Mouse (Mus musculus) layer of hippocampus, adult 2 months (tissue): Measurements from ENCODE around the gene Atoh8. TPM values are rescaled to one million over a fixed set of nuclear protein-coding genes. Genes with fewer than 3 reads are reported as not detected.

Source experiments
- DNase-seq, 2 experiments: peaks; one replicate each; pipeline ENCODE4 v3.0.0; 2022; ENCODE audit warnings: low spot score in 2 of 2
- H3K27ac ChIP-seq: fragments of 200-600 bp; 2 replicates; pipeline ENCODE4 v1.8.1; 2022
- H3K4me3 ChIP-seq: fragments of 200-600 bp; 2 replicates; pipeline ENCODE4 v1.8.1; 2022; ENCODE audit warnings: mild to moderate bottlenecking
- CTCF ChIP-seq: fragments of 200-600 bp; conservative IDR thresholded peaks from 2 replicates; pipeline ENCODE4 v1.8.1; 2022; ENCODE audit warnings: antibody characterized with exemption, mild to moderate bottlenecking, moderate library complexity
- total RNA-seq, 2 experiments: library from RNA; stranded (reverse); gene quantifications; 2 replicates each; pipeline ENCODE4 v1.2.3; 2021

Atoh8 gene
- total RNA-seq, 2 experiments from 2014 or later, result 2.1 to 3.1 TPM

DNA sequence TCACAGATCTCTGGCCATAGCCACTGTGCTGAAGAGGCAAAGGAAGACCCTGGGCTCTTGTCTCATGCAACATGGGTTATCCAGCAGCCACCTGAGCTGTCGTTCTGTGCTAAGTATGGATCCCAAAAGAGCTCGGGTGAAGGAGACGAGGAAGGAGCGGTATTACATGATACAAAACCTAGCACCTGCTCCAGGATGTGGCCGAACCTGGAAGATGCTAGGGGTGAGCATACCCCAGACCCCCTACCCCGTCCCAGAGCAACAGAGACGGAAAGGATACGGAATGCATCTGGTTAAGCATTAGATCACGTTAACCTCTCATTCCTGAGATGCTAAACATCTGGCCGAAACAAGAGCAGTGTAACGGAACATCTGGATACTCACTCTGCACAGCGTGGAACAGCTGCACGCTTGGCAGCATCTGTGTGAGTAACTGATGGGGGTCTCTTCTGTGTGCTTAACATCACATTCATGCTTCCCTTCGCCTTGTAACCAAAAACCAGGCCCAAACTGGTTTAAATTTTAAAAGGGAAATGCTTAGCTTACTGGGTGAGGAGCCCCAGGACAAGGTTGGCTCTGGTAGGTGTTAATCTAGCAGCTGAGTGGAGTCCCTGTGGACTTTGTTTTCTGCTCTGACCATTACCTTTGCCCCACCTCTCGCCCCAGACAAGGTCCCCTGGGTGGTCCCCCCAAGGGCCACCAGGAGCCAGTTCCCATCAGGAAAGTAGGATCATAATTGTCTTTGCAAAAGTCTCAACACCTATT is 13.0 kb upstream of the Atoh8 start:
- no peak overlapping the region for H3K4me3 ChIP-seq
- H3K27ac ChIP-seq, result no peak overlapping the region
- TF ChIP-seq CTCF, result no peak
- no peak for DNase-seq

DNA sequence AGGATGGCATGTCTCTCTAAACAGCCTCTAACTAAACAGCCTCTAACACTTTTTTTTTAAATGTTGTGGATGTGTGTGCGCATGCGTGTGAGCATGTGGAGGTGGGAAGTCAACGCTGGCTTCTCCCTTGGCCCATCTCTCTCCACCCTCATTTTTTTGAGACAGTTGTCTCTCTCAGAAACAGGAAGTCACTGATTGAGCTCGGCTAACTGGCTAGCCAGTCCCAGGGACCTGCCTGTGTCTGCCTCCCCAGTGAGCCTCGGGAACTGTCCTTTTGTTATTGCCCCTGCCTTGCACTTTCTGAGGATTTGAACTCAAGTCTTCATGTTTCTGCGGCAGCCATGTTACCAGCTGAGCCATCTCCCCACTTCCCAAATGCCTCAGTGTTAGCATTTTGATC is 10.9 kb upstream of the Atoh8 start:
- no peak for DNase-seq
- Histone ChIP-seq H3K27ac (no peak overlapping the region), H3K4me3 (no peak overlapping the region)
- no peak for TF ChIP-seq CTCF

DNA sequence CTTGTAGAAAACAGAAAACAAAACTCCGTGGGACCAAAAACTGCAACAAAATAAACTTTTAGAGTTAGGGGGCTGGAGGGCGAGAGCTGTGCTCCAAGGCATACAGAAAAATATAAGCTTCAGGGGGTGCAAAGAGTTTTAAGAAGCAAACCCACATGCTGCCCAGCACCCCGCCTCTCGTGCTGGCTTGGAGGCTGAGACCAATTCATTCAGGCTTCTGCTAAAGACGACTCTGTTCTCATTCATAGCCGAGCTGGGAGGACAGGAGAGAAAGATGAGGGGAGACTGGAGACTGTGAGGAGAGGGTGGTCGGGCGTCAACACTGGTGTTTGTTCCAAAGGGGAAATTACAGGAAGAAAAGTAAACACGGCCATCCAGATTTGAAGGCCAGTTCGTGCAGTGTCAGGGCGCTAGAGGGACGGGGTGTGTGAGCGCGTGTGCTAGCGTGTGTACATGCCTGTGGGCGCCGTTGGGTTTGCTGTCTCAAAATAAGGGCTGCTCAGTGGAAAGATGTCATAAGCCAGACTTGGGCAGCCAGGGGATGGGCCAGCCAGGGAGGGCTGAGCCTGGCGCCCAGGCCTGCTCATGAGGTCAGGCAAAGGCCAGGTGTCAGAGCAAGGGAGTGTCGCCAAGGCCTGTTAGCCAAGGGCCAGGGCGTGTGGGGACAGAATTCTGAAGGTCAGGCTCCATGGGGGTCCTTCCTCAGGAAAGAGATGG is 9.3 kb upstream of the Atoh8 start:
- Histone ChIP-seq H3K27ac (peak overlapping the region; percentile 77), H3K4me3 (no peak overlapping the region; the same call in 1 of the 2 replicates)
- DNase-seq, result no peak
- no peak for TF ChIP-seq CTCF

DNA sequence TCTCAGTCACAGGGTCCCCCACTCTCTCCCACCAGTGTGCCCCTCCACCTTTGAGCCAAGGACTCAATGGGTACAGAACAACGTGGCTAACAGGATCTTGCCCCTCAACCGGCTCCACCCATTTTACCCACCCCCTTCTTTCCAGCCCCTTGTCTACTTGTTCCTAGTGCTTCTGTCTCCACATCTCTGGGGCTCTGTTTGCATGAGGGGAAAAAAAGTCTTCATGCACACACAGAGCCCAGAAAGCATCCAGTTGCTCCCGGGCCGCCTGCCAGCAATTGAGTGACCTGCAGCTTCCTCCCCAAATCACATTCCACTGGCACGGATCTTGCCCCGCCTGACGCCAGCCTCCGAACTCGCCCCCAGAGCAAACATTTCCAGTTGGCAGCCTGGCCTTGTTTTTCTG is 8.8 kb upstream of the Atoh8 start:
- H3K4me3 ChIP-seq, result no peak overlapping the region; the same call in 1 of the 2 replicates
- DNase-seq, result peak; percentile 63 to 72
- H3K27ac ChIP-seq, result peak overlapping the region; percentile 77
- no peak for TF ChIP-seq CTCF

DNA sequence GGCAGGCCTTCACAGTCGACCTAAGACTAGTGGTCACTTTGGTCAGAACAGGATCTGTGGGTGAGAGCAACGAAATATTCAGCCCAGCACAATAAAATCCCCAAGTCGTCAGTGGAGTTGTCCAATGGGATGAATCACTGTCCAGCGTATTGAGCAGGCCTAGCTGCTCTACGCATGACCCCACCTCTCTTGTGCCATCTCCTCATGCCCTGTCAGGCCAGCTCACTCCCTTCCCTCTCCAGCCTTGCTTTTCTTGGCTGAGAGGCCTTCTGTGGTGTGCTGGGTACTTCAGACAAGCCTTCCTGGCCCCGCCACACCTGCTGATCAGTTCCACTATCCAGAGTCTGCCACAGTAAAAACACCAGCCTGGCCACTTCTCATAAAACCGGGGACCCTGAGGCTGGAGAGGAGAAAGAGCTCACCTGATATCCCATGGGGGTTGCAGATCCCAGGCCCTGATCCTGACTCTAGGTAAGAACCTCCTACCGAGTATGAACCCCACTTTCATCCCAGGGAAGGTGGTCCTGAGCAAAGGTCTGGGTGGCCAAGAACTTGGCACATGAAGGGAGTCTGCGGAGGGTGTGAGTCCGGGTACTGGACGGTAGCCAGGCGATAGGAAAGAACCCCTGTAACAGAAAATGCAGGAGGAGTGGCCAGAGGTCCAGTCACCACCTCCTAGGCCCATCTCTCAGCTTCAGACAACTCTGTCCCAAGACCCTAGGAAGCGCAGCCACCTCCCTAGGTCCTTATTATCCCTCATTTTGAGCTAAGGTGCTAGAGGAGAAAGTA is 7.3 kb upstream of the Atoh8 start:
- H3K4me3 ChIP-seq, result no peak overlapping the region
- H3K27ac ChIP-seq, result no peak overlapping the region
- no peak for TF ChIP-seq CTCF
- DNase-seq, result no peak

DNA sequence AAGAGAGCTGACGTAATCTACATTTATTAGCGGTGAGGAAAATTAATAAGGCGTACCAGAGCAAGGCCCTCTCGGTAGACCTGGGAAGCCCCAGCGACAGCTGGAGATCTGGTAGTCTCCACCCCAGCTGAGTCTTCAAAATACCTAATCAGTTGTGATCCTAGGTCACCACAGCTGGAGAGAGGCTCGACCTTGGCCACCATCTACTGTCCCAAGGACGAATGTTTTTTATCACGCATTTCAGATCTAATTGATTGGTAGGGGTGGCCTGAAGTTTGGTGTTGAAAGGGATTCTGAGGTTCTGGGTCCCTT is 6.4 kb upstream of the Atoh8 start:
- DNase-seq, result no peak
- H3K27ac ChIP-seq, result no peak overlapping the region
- no peak for TF ChIP-seq CTCF
- H3K4me3 ChIP-seq, result no peak overlapping the region

DNA sequence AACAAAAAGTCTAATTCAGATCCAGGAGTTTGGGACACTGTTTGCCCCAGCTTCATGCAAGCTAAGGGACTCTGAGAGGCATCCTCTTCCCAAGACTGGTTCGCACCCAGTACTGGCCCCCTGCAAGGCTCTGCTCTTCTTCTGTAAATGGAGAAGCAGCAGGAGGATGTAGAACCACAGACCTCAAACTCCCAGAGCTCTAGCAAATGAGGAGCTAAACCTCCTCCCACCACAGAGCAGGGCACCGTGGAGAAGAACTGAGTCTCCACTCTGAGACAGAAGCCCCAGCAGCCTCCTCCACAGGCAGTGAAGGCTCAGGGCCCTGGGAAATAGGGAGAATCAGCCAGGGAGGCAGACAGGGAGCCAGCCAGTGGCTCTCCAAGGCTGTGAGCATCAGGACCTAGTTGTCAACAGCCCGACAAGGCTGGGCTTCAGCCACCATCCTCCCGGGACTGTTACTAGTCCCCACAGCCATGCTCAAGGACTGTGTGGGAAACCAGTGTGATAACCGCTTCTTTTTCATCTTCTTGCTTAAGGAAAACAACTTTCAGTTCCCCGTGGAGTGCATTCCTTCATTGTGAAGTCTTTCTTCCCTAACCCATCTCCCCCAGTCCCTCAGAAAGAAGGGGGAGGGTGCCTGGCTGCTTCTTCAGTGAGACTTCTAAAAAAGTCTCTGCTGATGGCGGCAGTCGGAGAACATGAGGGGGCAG is 5.9 kb upstream of the Atoh8 start:
- Histone ChIP-seq H3K4me3 (no peak overlapping the region), H3K27ac (peak overlapping the region; percentile 32; the same call in 1 of the 2 replicates)
- no peak for TF ChIP-seq CTCF
- DNase-seq, result no peak

DNA sequence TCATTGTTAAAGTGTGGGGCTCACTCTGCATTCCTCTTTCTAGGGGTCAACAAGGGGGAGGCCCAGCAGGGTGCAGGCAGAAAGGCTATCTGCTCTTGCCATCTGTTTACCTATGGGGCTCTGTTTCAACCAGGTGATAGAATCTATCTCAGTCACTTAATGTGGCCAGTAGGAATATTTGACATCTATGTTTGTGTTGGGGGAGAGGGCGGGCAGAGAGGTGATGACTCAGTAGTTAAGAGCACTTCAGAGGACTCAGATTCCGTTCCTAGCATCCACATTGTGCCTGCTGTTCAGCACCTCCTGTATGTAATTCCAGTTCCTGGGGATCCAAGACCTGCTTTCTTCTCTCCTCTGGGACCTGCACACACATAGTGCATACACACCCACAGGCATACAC is 4.7 kb upstream of the Atoh8 start:
- no peak overlapping the region for H3K4me3 ChIP-seq
- DNase-seq, result no peak
- no peak for TF ChIP-seq CTCF
- H3K27ac ChIP-seq, result no peak overlapping the region

DNA sequence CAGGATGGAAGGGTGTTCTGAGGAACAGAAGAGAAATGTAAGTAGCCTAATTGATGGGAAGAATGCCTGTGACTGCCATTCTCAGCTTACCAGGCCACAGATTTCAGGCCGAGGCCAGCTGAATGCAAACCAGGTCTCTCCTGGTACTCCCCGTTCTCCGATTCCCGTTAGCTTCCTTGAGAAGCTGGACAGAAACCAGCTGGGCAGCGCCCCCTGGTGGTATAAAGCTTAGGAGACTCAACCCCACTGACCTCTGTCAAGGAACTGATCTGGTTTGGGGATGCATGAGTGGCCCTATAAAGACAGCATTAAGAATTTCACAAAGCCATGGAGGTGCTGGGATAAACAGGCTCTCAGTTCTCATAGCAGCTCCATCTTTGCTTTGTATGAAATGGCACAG is 1.7 kb upstream of the Atoh8 start:
- TF ChIP-seq CTCF, result peak; percentile 98
- peak; percentile 67 to 86 for DNase-seq
- H3K4me3 ChIP-seq, result no peak overlapping the region
- H3K27ac ChIP-seq, result no peak overlapping the region

DNA sequence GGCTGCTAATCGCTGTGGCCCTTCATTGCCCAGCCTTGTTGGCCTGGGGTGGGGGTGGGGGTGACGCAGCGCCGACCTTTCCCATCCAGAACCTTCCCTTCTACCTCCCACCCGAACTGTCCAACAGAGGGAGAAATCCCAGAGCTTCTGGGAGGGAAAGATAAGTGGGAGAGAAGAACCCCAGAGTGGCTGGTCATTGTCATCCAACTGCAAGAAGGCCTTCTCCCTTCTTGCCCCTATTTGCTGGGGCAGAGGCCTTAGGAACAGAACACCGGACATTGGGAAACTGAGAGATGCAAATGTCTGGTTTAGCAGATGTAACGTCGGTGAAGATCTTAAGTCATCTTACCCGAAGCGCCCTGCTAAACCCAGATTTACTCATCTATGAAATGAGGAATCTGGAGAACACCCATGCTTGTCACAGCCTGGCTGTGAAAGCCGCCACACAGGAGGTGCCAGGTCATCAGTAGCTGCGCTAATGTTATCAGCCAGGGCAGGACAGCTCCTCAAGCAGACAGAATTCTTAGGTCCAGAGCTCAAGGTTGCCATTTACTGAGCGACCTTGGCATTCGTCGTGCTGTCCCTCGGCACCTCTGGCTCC is 530 bp upstream of the Atoh8 start:
- no peak for DNase-seq
- Histone ChIP-seq H3K27ac (peak overlapping the region; percentile 75; the same call in 1 of the 2 replicates), H3K4me3 (peak overlapping the region; percentile 67; the same call in 1 of the 2 replicates)
- TF ChIP-seq CTCF, result no peak

DNA sequence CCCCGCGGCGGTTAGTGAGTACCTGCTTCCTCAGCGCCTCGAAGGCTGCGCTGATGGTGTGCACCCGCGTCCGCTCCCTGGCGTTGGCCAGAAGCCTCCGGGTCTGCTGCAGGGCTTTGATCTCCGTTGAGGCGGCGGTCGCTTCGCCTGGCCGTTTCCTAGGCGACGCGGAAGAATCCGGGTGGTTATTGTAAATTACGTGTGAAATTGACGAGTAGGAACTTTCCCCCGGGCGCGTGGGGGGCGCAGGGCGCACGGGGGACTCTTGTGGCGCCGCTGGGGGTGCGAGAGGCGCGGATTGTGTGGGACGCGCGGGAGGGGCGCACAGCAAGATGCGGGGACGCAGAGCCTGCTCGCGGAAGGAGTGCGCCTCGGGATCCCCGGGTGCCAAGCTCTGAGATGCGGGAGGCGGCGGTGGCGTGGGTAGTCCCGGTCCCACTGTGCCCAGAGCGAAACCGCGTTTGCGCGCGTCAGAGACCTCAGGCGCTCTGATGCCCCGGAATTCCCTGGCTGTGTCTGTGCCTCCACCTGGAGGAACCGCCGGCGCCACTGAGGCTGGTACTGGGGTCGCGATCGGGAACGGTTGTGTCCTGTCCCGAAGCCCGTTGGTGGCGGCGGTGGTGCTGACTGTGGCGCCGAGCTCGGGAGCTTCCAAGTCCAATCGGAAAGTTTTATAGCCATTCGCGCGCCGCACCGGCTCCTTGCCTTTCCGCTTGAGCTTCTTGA is 842 bp downstream of the Atoh8 start:
- no peak for TF ChIP-seq CTCF
- no peak for DNase-seq
- Histone ChIP-seq H3K27ac (peak overlapping the region; percentile 75), H3K4me3 (peak overlapping the region; percentile 67)

DNA sequence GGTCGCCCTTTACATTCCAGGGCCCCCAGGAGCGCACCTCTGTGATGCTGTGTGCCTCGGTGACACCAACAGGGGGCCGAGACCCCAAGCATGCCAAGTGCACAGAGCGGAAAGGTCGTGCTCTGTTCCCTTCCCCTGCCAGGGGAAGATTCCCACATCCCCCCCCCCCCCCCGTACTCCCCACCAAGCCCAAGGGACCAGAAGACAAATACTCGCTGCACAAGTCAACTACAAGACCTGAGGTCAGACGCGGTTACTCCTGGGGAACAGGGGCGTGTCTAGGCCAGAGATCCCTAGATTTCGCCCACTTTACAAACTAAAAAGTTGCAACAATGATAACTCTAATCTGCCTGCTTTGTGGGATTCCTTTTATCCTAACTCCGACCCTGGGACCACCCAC is 1.4 kb downstream of the Atoh8 start:
- H3K27ac ChIP-seq, result peak overlapping the region; percentile 75; the same call in 1 of the 2 replicates
- TF ChIP-seq CTCF, result no peak
- peak overlapping the region; percentile 67 for H3K4me3 ChIP-seq
- DNase-seq, result no peak
